Mouse (Mus musculus) liver, embryonic 12.5 days (tissue): ENCODE measurements around the gene Pcsk5. TPM values are rescaled to one million over a fixed set of nuclear protein-coding genes. Genes with fewer than 3 reads are reported as not detected.

Source experiments
- ATAC-seq: fragments of 200-750 bp; cut with Nextera tagmentation; 2 replicates; pipeline ENCODE4 v1.8.0; 2017; ENCODE audit warnings: moderate number of reproducible peaks, mild to moderate bottlenecking, moderate library complexity
- H3K27ac ChIP-seq: fragments of 300-500 bp; sonication (generic); 2 replicates; pipeline ENCODE4 v1.5.1; 2016; ENCODE audit warnings: mild to moderate bottlenecking
- H3K27me3 ChIP-seq: fragments of 300-500 bp; sonication (generic); replicated peaks from 2 replicates; pipeline ENCODE4 v1.6.1; 2016; ENCODE audit warnings: mild to moderate bottlenecking, moderate library complexity
- H3K36me3 ChIP-seq: fragments of 300-500 bp; sonication (generic); 2 replicates; pipeline ENCODE4 v1.6.1; 2016; ENCODE audit warnings: mild to moderate bottlenecking, moderate library complexity
- H3K4me1 ChIP-seq: fragments of 300-500 bp; sonication (generic); 2 replicates; pipeline ENCODE4 v1.6.1; 2016
- H3K4me2 ChIP-seq: fragments of 300-500 bp; sonication (generic); 2 replicates; pipeline ENCODE4 v1.6.1; 2016; ENCODE audit warnings: mild to moderate bottlenecking, moderate library complexity
- H3K4me3 ChIP-seq: fragments of 300-500 bp; sonication (generic); 2 replicates; pipeline ENCODE4 v1.5.1; 2016; ENCODE audit warnings: mild to moderate bottlenecking, moderate library complexity
- H3K9ac ChIP-seq: fragments of 300-500 bp; sonication (generic); 2 replicates; pipeline ENCODE4 v1.6.1; 2016; ENCODE audit warnings: mild to moderate bottlenecking, moderate library complexity
- H3K9me3 ChIP-seq: fragments of 300-500 bp; sonication (generic); replicated peaks from 2 replicates; pipeline ENCODE4 v1.6.1; 2016; ENCODE audit warnings: mild to moderate bottlenecking, moderate library complexity
- WGBS: fragments of 180-500 bp; shearing (Covaris S2); methylation state at CpG from one replicate; pipeline ENCODE4 v1.1.7; 2016; ENCODE audit not compliant: insufficient replicate concordance; 5-methylcytosine and 5-hydroxymethylcytosine counted together
- polyA plus RNA-seq: library from polyadenylated mRNA; unstranded; fragments of >200 nt; fragmentation: Nextera tagmentation; extraction: Ambion mirVana; gene quantifications from 2 replicates; pipeline ENCODE4 v1.2.1, GENCODE M21; 2016

The Pcsk5 gene
- polyA plus RNA-seq, 1 experiment from 2014 or later = 2.9 TPM

- Histone ChIP-seq H3K9me3 (no peaks in the 10 kb centered on the region), H3K4me1 (no peaks in the 10 kb centered on the region), H3K27me3 (no peaks in the 10 kb centered on the region), H3K4me3 (no peak overlapping the region), H3K36me3 (no peaks in the 10 kb centered on the region), H3K4me2 (no peak overlapping the region), H3K27ac (no peak overlapping the region), H3K9ac (no peak overlapping the region)
- ATAC-seq = no peak
- 62% methylated on average over 9 of the region's 9 CpGs for WGBS
These were observed 122.0 kb downstream of the Pcsk5 start for GRCm38 (mm10) chr19:17715281-17715955.

DNA sequence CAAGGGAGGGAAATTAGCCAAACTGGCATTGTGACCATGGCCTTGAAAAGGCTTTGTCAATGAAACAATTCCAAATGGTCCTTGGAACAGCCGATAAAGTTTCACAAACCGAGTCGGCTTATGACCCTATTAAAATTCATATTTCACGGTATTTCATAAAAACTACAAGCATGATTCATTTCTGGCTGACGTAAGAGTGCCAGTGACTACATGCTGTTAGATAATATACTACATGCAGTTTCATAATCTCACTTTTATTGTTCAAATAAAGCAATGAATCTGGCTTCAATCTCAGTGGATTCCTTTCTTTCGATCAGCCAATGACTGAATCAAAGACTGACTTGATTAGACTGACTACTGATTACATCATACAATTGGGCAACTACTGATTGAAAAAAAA, 145.8 kb downstream of the Pcsk5 start:
- Histone ChIP-seq H3K27me3 (no peaks in the 10 kb centered on the region), H3K9ac (no peak overlapping the region), H3K36me3 (no peaks in the 10 kb centered on the region), H3K4me2 (no peak overlapping the region), H3K27ac (no peak overlapping the region), H3K9me3 (no peaks in the 10 kb centered on the region), H3K4me3 (no peak overlapping the region), H3K4me1 (no peaks in the 10 kb centered on the region)
- ATAC-seq = no peak
- 72% methylated on average over 6 of the region's 6 CpGs for WGBS

DNA sequence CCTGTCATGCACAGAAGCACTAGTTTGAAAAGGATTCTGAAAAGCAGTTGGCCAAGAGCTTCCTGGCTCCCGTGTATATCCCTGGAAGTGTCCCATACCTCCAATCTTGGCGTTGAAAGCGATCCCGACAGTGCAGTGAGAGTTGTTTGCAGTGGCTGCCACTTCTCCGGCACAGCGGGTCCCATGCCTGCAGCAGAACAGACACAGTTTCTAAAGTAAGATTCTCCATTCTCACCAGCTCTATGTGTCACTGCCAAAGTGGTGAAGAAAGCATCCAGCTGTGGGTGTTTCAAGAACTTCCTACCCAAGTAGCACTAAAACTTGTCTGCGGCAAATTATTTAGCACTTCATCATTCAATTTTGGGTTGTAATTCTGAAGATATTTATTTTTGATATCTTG, 159.1 kb downstream of the Pcsk5 start:
- H3K9me3 ChIP-seq = no peaks in the 10 kb centered on the region
- 75% methylated on average over 7 of the region's 7 CpGs for WGBS
- no peaks in the 10 kb centered on the region for H3K27me3 ChIP-seq
- ATAC-seq = no peak
- H3K4me1 ChIP-seq = no peaks in the 10 kb centered on the region
- H3K36me3 ChIP-seq = no peaks in the 10 kb centered on the region
- no peak overlapping the region for H3K27ac ChIP-seq
- no peak overlapping the region for H3K4me2 ChIP-seq
- H3K9ac ChIP-seq = no peak overlapping the region
- H3K4me3 ChIP-seq = no peak overlapping the region

- H3K36me3 ChIP-seq = no peaks in the 10 kb centered on the region
- ATAC-seq = no peak
- 72% methylated on average over 3 of the region's 3 CpGs for WGBS
- H3K27ac ChIP-seq = no peak overlapping the region
- H3K4me1 ChIP-seq = no peaks in the 10 kb centered on the region
- no peaks in the 10 kb centered on the region for H3K9me3 ChIP-seq
- H3K9ac ChIP-seq = no peak overlapping the region
- no peak overlapping the region for H3K4me2 ChIP-seq
- no peak overlapping the region for H3K4me3 ChIP-seq
- no peaks in the 10 kb centered on the region for H3K27me3 ChIP-seq
These were observed 174.8 kb downstream of the Pcsk5 start for GRCm38 (mm10) chr19:17662676-17663075.

GRCm38 (mm10) chr19:17662271-17662670, 175.2 kb downstream of the Pcsk5 start:
- H3K4me2 ChIP-seq = no peak overlapping the region
- 71% methylated on average over 6 of the region's 6 CpGs for WGBS
- H3K9me3 ChIP-seq = no peaks in the 10 kb centered on the region
- no peaks in the 10 kb centered on the region for H3K27me3 ChIP-seq
- no peaks in the 10 kb centered on the region for H3K4me1 ChIP-seq
- no peak overlapping the region for H3K27ac ChIP-seq
- H3K9ac ChIP-seq = no peak overlapping the region
- H3K36me3 ChIP-seq = no peaks in the 10 kb centered on the region
- no peak overlapping the region for H3K4me3 ChIP-seq
- no peak for ATAC-seq

DNA sequence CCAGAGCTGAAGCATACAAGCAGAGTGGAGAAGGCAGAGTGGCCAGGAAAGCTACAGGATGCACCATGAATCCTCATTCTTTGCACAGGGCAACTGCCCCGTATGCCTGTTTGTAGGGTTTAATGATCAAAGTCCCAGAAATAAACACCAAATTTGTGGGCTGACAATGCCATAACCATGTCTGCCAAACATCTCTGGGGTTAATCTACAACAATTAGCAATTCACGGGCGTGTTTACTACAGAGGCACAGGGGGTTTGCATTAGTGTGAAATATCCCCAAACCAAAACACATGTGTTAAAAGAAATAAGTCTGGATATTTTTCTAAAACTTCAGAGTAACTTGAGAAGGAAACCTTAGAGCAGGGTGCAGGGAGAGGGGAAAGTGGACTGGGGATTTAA, 178.1 kb downstream of the Pcsk5 start:
- Histone ChIP-seq H3K9me3 (no peaks in the 10 kb centered on the region), H3K4me3 (no peak overlapping the region), H3K36me3 (no peaks in the 10 kb centered on the region), H3K4me1 (no peaks in the 10 kb centered on the region), H3K9ac (no peak overlapping the region), H3K27ac (no peak overlapping the region), H3K27me3 (no peaks in the 10 kb centered on the region), H3K4me2 (no peak overlapping the region)
- ATAC-seq = no peak
- 65% methylated on average over 3 of the region's 3 CpGs for WGBS

DNA sequence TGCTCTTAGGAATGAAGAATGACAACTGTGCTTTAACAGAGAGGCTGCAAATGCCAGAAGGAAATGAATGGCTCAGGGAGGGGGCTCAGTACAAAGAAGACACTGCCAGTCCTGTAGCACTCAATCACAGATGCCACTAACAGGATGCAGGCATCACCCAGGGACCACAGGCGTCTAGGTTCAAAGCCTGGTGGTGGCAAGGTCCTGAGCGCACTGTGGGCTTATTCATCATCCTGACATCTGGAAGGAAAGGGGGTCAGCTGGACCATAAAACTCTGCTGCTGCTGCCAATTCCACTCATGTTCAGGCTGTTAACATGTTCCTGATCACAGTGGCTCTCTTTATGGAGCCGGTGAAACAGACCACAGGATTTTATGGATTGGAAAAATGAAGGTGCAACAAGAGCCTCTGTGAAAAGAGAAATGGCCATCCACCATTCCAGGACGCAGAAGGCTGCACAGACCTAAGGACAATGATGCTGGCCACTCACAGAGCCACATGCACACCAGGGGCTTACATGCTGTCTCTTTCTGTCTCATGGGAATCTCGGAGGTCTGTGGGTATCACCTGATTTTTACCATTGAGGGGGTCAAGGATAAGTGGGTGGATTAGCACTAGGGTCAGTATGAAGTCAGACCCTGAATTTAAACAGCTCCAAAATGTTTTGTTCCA, 186.5 kb downstream of the Pcsk5 start:
- no peak overlapping the region for H3K9ac ChIP-seq
- ATAC-seq = no peak
- no peak overlapping the region for H3K27ac ChIP-seq
- WGBS = 41% methylated on average over 5 of the region's 5 CpGs
- H3K27me3 ChIP-seq = no peaks in the 10 kb centered on the region
- H3K9me3 ChIP-seq = no peaks in the 10 kb centered on the region
- H3K4me3 ChIP-seq = no peak overlapping the region
- H3K36me3 ChIP-seq = no peaks in the 10 kb centered on the region
- no peaks in the 10 kb centered on the region for H3K4me1 ChIP-seq
- no peak overlapping the region for H3K4me2 ChIP-seq

DNA sequence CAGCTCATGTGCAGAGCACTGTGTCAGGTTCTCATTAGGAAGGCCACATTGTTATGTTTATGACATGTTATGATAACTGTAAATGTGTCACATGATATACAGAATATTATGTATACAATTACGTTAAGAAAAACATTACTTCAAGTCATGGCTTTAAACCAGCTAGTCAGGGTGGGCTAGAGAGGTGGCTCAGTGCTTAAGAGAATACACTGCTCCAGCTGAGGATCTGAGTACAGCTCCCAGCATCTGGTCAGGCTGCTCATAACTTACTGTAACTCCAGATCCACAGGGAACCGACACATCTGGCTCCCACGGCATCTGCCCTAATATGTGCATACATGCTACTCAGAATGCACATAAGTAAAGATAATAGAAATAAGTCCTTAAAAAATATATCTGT, 187.5 kb downstream of the Pcsk5 start:
- Histone ChIP-seq H3K36me3 (no peaks in the 10 kb centered on the region), H3K4me1 (no peaks in the 10 kb centered on the region), H3K4me2 (no peak overlapping the region), H3K4me3 (no peak overlapping the region), H3K9ac (no peak overlapping the region), H3K27ac (no peak overlapping the region), H3K27me3 (no peaks in the 10 kb centered on the region), H3K9me3 (no peaks in the 10 kb centered on the region)
- 77% methylated on average over 3 of the region's 3 CpGs for WGBS
- ATAC-seq = no peak

- 52% methylated on average over 3 of the region's 3 CpGs for WGBS
These were observed 194.2 kb downstream of the Pcsk5 start for GRCm38 (mm10) chr19:17643128-17643797.

GRCm38 (mm10) chr19:17635984-17636383, 201.4 kb downstream of the Pcsk5 start:
- no peak overlapping the region for H3K4me3 ChIP-seq
- no peaks in the 10 kb centered on the region for H3K27me3 ChIP-seq
- no peak overlapping the region for H3K4me2 ChIP-seq
- no peaks in the 10 kb centered on the region for H3K9me3 ChIP-seq
- H3K27ac ChIP-seq = no peak overlapping the region
- no peak for ATAC-seq
- no peak overlapping the region for H3K9ac ChIP-seq
- H3K36me3 ChIP-seq = no peaks in the 10 kb centered on the region
- 70% methylated on average over 6 of the region's 6 CpGs for WGBS
- H3K4me1 ChIP-seq = no peaks in the 10 kb centered on the region

More at GRCm38 (mm10) chr19:17643128-17643797, 194.2 kb downstream of the Pcsk5 start:
- Histone ChIP-seq H3K36me3 (no peaks in the 10 kb centered on the region), H3K4me3 (no peak overlapping the region), H3K9ac (no peak overlapping the region), H3K9me3 (no peaks in the 10 kb centered on the region), H3K27me3 (no peaks in the 10 kb centered on the region), H3K4me2 (no peak overlapping the region), H3K4me1 (no peaks in the 10 kb centered on the region), H3K27ac (no peak overlapping the region)
- no peak for ATAC-seq

DNA sequence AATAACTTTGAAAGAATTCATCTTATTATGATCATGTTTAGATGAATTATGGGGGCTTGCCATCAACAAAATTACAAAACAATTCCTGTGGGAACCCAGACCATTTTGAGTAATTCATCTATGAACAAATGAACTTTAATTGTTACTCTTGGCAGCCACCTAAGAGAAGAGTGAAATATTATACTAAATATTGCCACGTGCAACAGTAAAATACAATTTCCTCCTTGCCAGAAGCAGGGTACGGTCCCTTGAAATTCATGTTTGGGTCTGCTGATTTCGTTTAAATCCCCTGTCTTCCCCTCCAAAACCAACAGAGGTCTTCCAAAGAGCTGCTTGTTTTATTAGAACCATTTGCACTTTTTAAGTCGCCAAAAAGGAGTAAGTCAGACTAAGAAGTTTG, 221.8 kb downstream of the Pcsk5 start:
- no peaks in the 10 kb centered on the region for H3K4me1 ChIP-seq
- no peaks in the 10 kb centered on the region for H3K9me3 ChIP-seq
- H3K4me2 ChIP-seq = no peak overlapping the region
- no peaks in the 10 kb centered on the region for H3K27me3 ChIP-seq
- no peak overlapping the region for H3K27ac ChIP-seq
- ATAC-seq = no peak
- WGBS = 64% methylated on average over 4 of the region's 4 CpGs
- no peak overlapping the region for H3K4me3 ChIP-seq
- no peaks in the 10 kb centered on the region for H3K36me3 ChIP-seq
- H3K9ac ChIP-seq = no peak overlapping the region

DNA sequence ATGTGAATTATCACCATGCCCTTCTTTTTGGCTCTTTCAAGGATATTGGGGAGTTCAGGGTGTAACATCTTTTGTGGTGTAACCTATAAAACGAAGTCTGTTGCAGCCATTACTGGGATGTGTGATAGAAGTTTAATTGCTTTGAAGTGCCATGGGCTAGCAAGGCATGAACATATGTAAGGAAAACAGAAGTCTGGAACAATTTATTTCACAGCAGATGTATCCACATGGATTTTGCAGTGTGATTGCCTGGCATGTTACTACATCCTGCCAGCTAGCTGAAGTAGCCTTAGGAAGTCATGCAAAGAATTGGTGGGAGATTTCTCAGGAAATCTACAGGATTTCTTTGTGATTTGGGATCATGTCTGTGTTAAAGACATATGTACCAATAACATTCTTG, 230.9 kb downstream of the Pcsk5 start:
- no peaks in the 10 kb centered on the region for H3K36me3 ChIP-seq
- no peaks in the 10 kb centered on the region for H3K9me3 ChIP-seq
- no peak overlapping the region for H3K4me2 ChIP-seq
- WGBS = 45% methylated on average over 1 of the region's 1 CpGs
- ATAC-seq = no peak
- no peaks in the 10 kb centered on the region for H3K27me3 ChIP-seq
- no peak overlapping the region for H3K4me3 ChIP-seq
- H3K9ac ChIP-seq = no peak overlapping the region
- no peaks in the 10 kb centered on the region for H3K4me1 ChIP-seq
- no peak overlapping the region for H3K27ac ChIP-seq
